Mouse (Mus musculus) heart, embryonic 14.5 days (tissue): ENCODE data around the gene Elof1. TPM values are rescaled to one million over a fixed set of nuclear protein-coding genes. Genes with fewer than 3 reads are reported as not detected.

Experiments used
- ATAC-seq: fragments of 200-750 bp; cut with Nextera tagmentation; 2 replicates; pipeline ENCODE4 v1.8.0; 2017; ENCODE audit warnings: low read depth, moderate TSS enrichment; ENCODE audit not compliant: insufficient number of reproducible peaks, insufficient read depth, low FRiP score
- H3K27ac ChIP-seq, 2 experiments: fragments of 200-500 bp in 1 of 2; fragments of 300-500 bp in 1 of 2; sonication (generic) in 1 of 2; replicated peaks in 1 of 2; 2 replicates each; pipeline ENCODE4 v1.5.1; 2012 to 2014; ENCODE audit warnings: low read depth in 2 of 2, low read length in 2 of 2, control low read depth in 1 of 2, mild to moderate bottlenecking in 1 of 2, mixed read lengths in 1 of 2; ENCODE audit not compliant: control insufficient read depth in 1 of 2, insufficient read depth in 1 of 2
- H3K27me3 ChIP-seq: fragments of 300-500 bp; sonication (generic); 2 replicates; pipeline ENCODE4 v1.6.1; 2014; ENCODE audit warnings: mild to moderate bottlenecking, low read length, control low read depth; ENCODE audit not compliant: control insufficient read depth, insufficient read depth
- H3K36me3 ChIP-seq: fragments of 300-500 bp; sonication (generic); 2 replicates; pipeline ENCODE4 v1.6.1; 2014; ENCODE audit warnings: mild to moderate bottlenecking, control low read depth, low read length, mixed read lengths; ENCODE audit not compliant: control insufficient read depth, insufficient read depth
- H3K4me1 ChIP-seq, 2 experiments: fragments of 200-500 bp in 1 of 2; fragments of 300-500 bp in 1 of 2; sonication (generic) in 1 of 2; 2 replicates each; pipeline ENCODE4 v1.6.1; 2012 to 2014; ENCODE audit warnings: low read length in 2 of 2, control low read depth in 1 of 2, mixed read lengths in 1 of 2; ENCODE audit not compliant: control insufficient read depth in 2 of 2, insufficient read depth in 2 of 2
- H3K4me2 ChIP-seq: fragments of 300-500 bp; sonication (generic); 2 replicates; pipeline ENCODE4 v1.6.1; 2014; ENCODE audit warnings: mild to moderate bottlenecking, low read length
- H3K4me3 ChIP-seq, 2 experiments: fragments of 200-500 bp in 1 of 2; fragments of 300-500 bp in 1 of 2; sonication (generic) in 1 of 2; 2 replicates each; pipeline ENCODE4 v1.5.1; 2012 to 2014; ENCODE audit warnings: low read length in 2 of 2, mild to moderate bottlenecking in 2 of 2, control low read depth in 1 of 2, low read depth in 1 of 2, moderate library complexity in 1 of 2; ENCODE audit not compliant: control insufficient read depth in 1 of 2, insufficient read depth in 1 of 2
- H3K9ac ChIP-seq: fragments of 300-500 bp; sonication (generic); 2 replicates; pipeline ENCODE4 v1.6.1; 2014; ENCODE audit warnings: mild to moderate bottlenecking, low read length
- H3K9me3 ChIP-seq: fragments of 300-500 bp; sonication (generic); 2 replicates; pipeline ENCODE4 v1.6.1; 2016; ENCODE audit warnings: low read length, control low read depth; ENCODE audit not compliant: control insufficient read depth
- WGBS: fragments of 180-500 bp; shearing (Covaris S2); extraction: QIAGEN DNeasy Blood & Tissue Kit; methylation state at CpG from one replicate; pipeline ENCODE4 v1.1.7; 2014; 5-methylcytosine and 5-hydroxymethylcytosine counted together
- polyA plus RNA-seq: library from polyadenylated mRNA; unstranded; fragments of >200 nt; fragmentation: Nextera tagmentation; extraction: Ambion mirVana; gene quantifications from 2 replicates; pipeline ENCODE4 v1.2.1, GENCODE M21; 2014

The Elof1 gene
- polyA plus RNA-seq, 1 experiment from 2014 or later = 129 TPM

- H3K4me1 ChIP-seq = no peaks in the 10 kb centered on the region
- no peak overlapping the region for H3K4me2 ChIP-seq
- no peak overlapping the region for H3K27ac ChIP-seq
- H3K9me3 ChIP-seq = no peaks in the 10 kb centered on the region; the same call in 1 of the 2 replicates
- WGBS = 74% methylated on average over 7 of the region's 8 CpGs
- H3K36me3 ChIP-seq = no peaks in the 10 kb centered on the region
- no peaks in the 10 kb centered on the region for H3K27me3 ChIP-seq
- ATAC-seq = no peak
- no peak overlapping the region for H3K9ac ChIP-seq
- no peak overlapping the region for H3K4me3 ChIP-seq
Measured at GRCm38 (mm10) chr9:22144304-22144965, 27.5 kb upstream of the Elof1 start.

DNA sequence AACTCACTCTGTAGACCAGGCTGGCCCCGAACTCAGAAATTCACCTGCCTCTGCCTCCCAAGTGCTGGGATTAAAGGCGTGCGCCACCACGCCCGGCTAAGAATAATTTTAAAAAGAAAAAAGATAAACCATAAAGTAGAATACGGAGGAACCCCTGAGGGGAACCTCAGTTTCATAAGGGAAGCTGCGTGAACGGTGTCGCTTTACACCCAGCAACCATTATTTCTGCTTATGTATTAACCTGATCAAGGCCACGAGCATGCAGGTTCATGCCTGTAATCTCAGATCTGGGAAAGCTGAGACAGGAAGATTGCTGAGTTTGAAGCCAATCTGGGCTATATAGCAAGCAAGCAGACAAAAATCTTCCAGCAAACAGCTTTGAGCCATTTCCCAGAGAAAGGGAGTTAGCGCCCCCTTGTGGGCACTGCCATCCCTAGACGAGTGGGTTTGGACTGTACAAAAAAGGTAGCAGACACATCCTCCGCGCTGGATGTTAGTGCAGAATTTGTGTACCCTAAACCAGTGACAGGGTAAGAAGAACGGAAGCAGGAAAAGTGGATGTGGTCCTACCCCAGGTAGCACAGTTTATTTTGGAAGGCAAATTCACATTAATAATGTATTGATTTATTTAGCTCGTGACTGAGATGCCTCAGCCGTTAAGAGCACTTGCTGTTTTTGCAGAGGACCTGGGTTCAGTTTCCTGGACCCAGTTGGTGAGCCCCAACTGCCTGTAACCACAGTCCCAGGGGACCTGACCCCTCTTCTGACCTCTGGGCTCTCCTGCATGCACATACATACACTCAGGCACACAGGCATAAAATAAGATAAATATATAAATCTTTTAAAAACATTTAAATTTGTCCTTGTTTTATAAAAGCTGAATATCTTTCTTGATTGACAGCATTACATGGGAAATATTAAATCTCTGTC lies 26.4 kb upstream of the Elof1 start:
- WGBS = 44% methylated on average over 17 of the region's 17 CpGs
- no peaks in the 10 kb centered on the region for H3K4me1 ChIP-seq
- H3K36me3 ChIP-seq = no peaks in the 10 kb centered on the region
- no peak for ATAC-seq
- no peak overlapping the region for H3K9ac ChIP-seq
- no peak overlapping the region for H3K4me2 ChIP-seq
- no peaks in the 10 kb centered on the region; the same call in 1 of the 2 replicates for H3K9me3 ChIP-seq
- H3K4me3 ChIP-seq = no peak overlapping the region
- no peaks in the 10 kb centered on the region for H3K27me3 ChIP-seq
- no peak overlapping the region for H3K27ac ChIP-seq

- Histone ChIP-seq H3K27ac (no peak overlapping the region), H3K27me3 (no peaks in the 10 kb centered on the region), H3K36me3 (no peaks in the 10 kb centered on the region), H3K4me1 (peaks cover 0 to 2% of the 10 kb centered on the region in 2 experiments; a peak in 1 of 4 replicates), H3K4me2 (no peak overlapping the region), H3K4me3 (no peak overlapping the region), H3K9me3 (no peaks in the 10 kb centered on the region), H3K9ac (no peak overlapping the region)
- 82% methylated on average over 5 of the region's 5 CpGs for WGBS
- no peak for ATAC-seq
Measured at GRCm38 (mm10) chr9:22139746-22140145, 22.8 kb upstream of the Elof1 start.

DNA sequence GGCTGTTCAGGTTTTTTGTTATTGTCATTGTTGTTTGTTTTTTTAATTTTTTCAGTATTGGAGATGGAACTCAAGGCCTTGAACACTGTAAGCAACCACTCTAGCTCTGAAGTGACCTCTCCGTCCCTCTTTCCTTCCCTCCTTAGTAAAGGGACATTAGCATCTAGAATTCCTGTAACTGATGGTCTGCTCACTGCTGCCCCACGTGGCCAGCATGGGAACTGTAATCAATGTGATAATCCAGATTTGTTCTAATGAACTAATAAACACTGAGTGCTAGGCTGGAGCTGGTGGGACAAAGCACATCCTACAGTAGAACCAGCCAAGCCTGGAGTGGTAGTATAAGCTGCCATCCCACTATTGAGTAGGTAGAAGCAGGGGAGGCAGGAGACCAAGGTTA lies 21.5 kb upstream of the Elof1 start:
- Histone ChIP-seq H3K9me3 (no peaks in the 10 kb centered on the region), H3K4me3 (no peak overlapping the region), H3K27me3 (no peaks in the 10 kb centered on the region), H3K36me3 (no peaks in the 10 kb centered on the region), H3K27ac (no peak overlapping the region), H3K9ac (no peak overlapping the region), H3K4me1 (peaks cover 0 to 2% of the 10 kb centered on the region in 2 experiments; a peak in 1 of 4 replicates), H3K4me2 (no peak overlapping the region)
- no peak for ATAC-seq
- 36% methylated on average over 2 of the region's 2 CpGs for WGBS

DNA sequence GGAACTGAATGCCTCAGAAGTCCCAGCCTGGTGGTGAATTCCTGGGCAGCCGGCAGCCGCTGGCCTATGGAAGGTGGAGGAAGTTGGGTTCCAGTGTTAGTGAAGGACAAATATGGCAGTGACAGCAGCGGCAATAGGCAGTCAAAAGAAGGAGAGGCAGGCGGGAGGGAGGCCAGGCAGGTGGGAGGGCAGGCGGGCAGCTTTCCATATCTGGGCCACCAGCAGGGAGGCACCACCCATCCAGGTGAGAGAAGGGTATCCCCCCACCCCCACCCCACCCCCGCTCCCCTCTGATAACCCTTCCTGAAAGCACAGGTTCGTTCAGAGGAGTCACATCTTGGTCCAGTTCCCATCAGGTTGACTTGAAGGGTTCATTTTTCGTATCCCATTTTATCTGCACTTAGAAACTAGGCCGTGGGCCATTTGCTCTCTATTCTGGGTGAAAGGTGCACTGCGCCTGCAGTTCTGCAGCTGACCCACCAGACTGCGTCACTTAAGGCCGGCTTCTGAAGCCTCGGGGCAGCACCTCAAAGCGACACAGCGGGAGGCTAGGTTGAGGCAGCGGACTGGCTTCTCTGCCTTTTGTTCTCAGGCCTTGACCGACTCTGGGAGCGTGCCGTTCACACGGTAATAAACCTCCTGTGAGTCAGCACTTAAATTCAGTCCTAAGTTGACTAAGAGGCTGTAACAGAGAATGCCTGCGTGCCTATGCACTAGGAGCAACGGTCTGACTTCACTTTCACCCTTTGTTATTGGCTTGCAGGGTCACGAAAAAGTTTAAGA lies 20.0 kb upstream of the Elof1 start:
- no peaks in the 10 kb centered on the region for H3K9me3 ChIP-seq
- WGBS = 18% methylated on average over 23 of the region's 23 CpGs
- H3K4me1 ChIP-seq = peaks cover under 1 to 2% of the 10 kb centered on the region in 2 experiments; a peak in 1 of 4 replicates
- no peaks in the 10 kb centered on the region for H3K27me3 ChIP-seq
- no peaks in the 10 kb centered on the region for H3K36me3 ChIP-seq
- peak overlapping the region; percentile 25; the same call in 1 of the 2 replicates for H3K4me2 ChIP-seq
- no peak overlapping the region for H3K4me3 ChIP-seq
- H3K9ac ChIP-seq = no peak overlapping the region
- no peak for ATAC-seq
- H3K27ac ChIP-seq = no peak overlapping the region

GRCm38 (mm10) chr9:22135644-22136390 lies 18.8 kb upstream of the Elof1 start, which contains the start of gene Acp5:
TSS of gene Acp5 (minus strand) at chr9:22135711.
- 54% methylated on average over 7 of the region's 7 CpGs for WGBS
- H3K9ac ChIP-seq = no peak within 1 kb of the TSS
- H3K9me3 ChIP-seq = no peaks in the 10 kb centered on the region
- no peaks in the 10 kb centered on the region for H3K36me3 ChIP-seq
- no peak within 1 kb of the TSS for H3K27ac ChIP-seq
- no peaks in the 10 kb centered on the region for H3K27me3 ChIP-seq
- H3K4me3 ChIP-seq = no peak within 1 kb of the TSS
- peaks cover 9 to 10% of the 10 kb centered on the region in 2 experiments; a peak in 3 of 4 replicates for H3K4me1 ChIP-seq
- no peak within 1 kb of the TSS for H3K4me2 ChIP-seq
- no peak for ATAC-seq
